Mouse (Mus musculus) megakaryocyte progenitor cell, adult 5-6 weeks (primary cell): Measurements from ENCODE around the gene Gm13030. TPM values are rescaled to one million over a fixed set of nuclear protein-coding genes. Genes with fewer than 3 reads are reported as not detected.

Source experiments
- total RNA-seq, 2 experiments: library from RNA; stranded (forward) in 1 of 2; stranded (reverse) in 1 of 2; fragments of 157-497, 149-512 nt in 1 of 2; fragments of 200-1000 nt in 1 of 2; gene quantifications; 2 replicates each; pipeline versions ENCODE4 v1.2.3 to v1.2.4; 2015 to 2017

Gm13030 gene
- total RNA-seq, 2 experiments from 2014 or later: not detected

Other genes with a start within 250 kb of the Gm13030 start
- gene Vwa5b1, start 238.1 kb downstream of the Gm13030 start, total RNA-seq (2015): not detected in 2 replicates
- gene Vwa5b1, start 238.1 kb downstream of the Gm13030 start, total RNA-seq (2017): not detected in 2 replicates
- gene Pla2g2c, start 149.2 kb downstream of the Gm13030 start, total RNA-seq (2015): not detected in 2 replicates
- not detected in 2 replicates for gene Pla2g2c, start 149.2 kb downstream of the Gm13030 start, total RNA-seq (2017)
- gene Ubxn10, start 136.8 kb downstream of the Gm13030 start, total RNA-seq (2015): not detected in 2 replicates
- gene Ubxn10, start 136.8 kb downstream of the Gm13030 start, total RNA-seq (2017): not detected in 2 replicates
- not detected in 2 replicates for gene Pla2g2f, start 116.3 kb downstream of the Gm13030 start, total RNA-seq (2015)
- gene Pla2g2f, start 116.3 kb downstream of the Gm13030 start, total RNA-seq (2017): not detected in 2 replicates
- not detected in 2 replicates for gene Pla2g2d, start 98.2 kb downstream of the Gm13030 start, total RNA-seq (2015)
- not detected in 2 replicates for gene Pla2g2d, start 98.2 kb downstream of the Gm13030 start, total RNA-seq (2017)
- not detected in 2 replicates for gene Pla2g5, start 10.5 kb downstream of the Gm13030 start, total RNA-seq (2015)
- not detected in 2 replicates for gene Pla2g5, start 10.5 kb downstream of the Gm13030 start, total RNA-seq (2017)
- gene Pla2g2e, start 4.0 kb upstream of the Gm13030 start, total RNA-seq (2015): not detected in 2 replicates
- not detected in 2 replicates for gene Pla2g2e, start 4.0 kb upstream of the Gm13030 start, total RNA-seq (2017)
- 1.9 and 3.9 TPM in 2 replicates for gene Otud3, start 40.0 kb upstream of the Gm13030 start, total RNA-seq (2015)
- gene Otud3, start 40.0 kb upstream of the Gm13030 start, total RNA-seq (2017): 8.6 and 8.9 TPM in 2 replicates
- gene Rnf186, start 93.1 kb upstream of the Gm13030 start, total RNA-seq (2015): not detected in 2 replicates
- gene Rnf186, start 93.1 kb upstream of the Gm13030 start, total RNA-seq (2017): not detected in 2 replicates
- 8.3 and 9.5 TPM in 2 replicates for gene Tmco4, start 98.9 kb upstream of the Gm13030 start, total RNA-seq (2015)
- 19.6 and 26.9 TPM in 2 replicates for gene Tmco4, start 98.9 kb upstream of the Gm13030 start, total RNA-seq (2017)
- gene Htr6, start 201.6 kb upstream of the Gm13030 start, total RNA-seq (2015): not detected in 2 replicates
- not detected in 2 replicates for gene Htr6, start 201.6 kb upstream of the Gm13030 start, total RNA-seq (2017)
- not detected in 2 replicates for gene Nbl1, start 219.0 kb upstream of the Gm13030 start, total RNA-seq (2015)
- gene Nbl1, start 219.0 kb upstream of the Gm13030 start, total RNA-seq (2017): not detected in 2 replicates